Mouse (Mus musculus) neural tube, embryonic 10.5 days (tissue): ENCODE results near the gene Pde5a.

Source experiments
- DNase-seq: peaks from one replicate; pipeline ENCODE4 v3.0.0-alpha.2; 2017; ENCODE audit warnings: low spot score; ENCODE audit errors: extremely low spot score

Pde5a gene

GRCm38 (mm10) chr3:122848410-122849034, 119.8 kb downstream of the Pde5a start:
- DNase-seq: no peak

- DNase-seq: no peak
These were observed 126.4 kb downstream of the Pde5a start for GRCm38 (mm10) chr3:122855149-122855548.

- DNase-seq: no peak
These were observed 131.1 kb downstream of the Pde5a start for GRCm38 (mm10) chr3:122859829-122860228.

- no peak for DNase-seq
These were observed 132.1 kb downstream of the Pde5a start for GRCm38 (mm10) chr3:122860573-122861498.

GRCm38 (mm10) chr3:122865092-122865491, 136.3 kb downstream of the Pde5a start:
- no peak for DNase-seq

- DNase-seq: no peak
These were observed 139.5 kb downstream of the Pde5a start for GRCm38 (mm10) chr3:122868270-122868669.

GRCm38 (mm10) chr3:122871596-122871995, 142.8 kb downstream of the Pde5a start:
- no peak for DNase-seq

- DNase-seq: no peak
These were observed 148.1 kb downstream of the Pde5a start for GRCm38 (mm10) chr3:122876870-122877269.

GRCm38 (mm10) chr3:122877543-122877942, 148.8 kb downstream of the Pde5a start:
- no peak for DNase-seq

GRCm38 (mm10) chr3:122878705-122879315, 150.1 kb downstream of the Pde5a start:
- no peak for DNase-seq

GRCm38 (mm10) chr3:122887505-122888301, 159.0 kb downstream of the Pde5a start:
- no peak for DNase-seq

GRCm38 (mm10) chr3:122888371-122888819, 159.6 kb downstream of the Pde5a start:
- no peak for DNase-seq

- DNase-seq: no peak
These were observed 166.0 kb downstream of the Pde5a start, which contains the start of gene Fabp2 for GRCm38 (mm10) chr3:122894772-122895171. Gene Fabp2 (plus strand): TSS chr3:122895072.

GRCm38 (mm10) chr3:122895189-122895731, 166.5 kb downstream of the Pde5a start:
- DNase-seq: no peak

GRCm38 (mm10) chr3:122898254-122898653, 169.5 kb downstream of the Pde5a start:
- DNase-seq: no peak

- peak; percentile 53 for DNase-seq
These were observed 175.1 kb downstream of the Pde5a start for GRCm38 (mm10) chr3:122903746-122904433.

- DNase-seq: no peak
These were observed 179.1 kb downstream of the Pde5a start for GRCm38 (mm10) chr3:122907841-122908240.
